Mouse (Mus musculus) intestine, postnatal 0 days (tissue): ENCODE measurements around the gene Uqcc3. TPM values are rescaled to one million over a fixed set of nuclear protein-coding genes. Genes with fewer than 3 reads are reported as not detected.

Experiments
- ATAC-seq: fragments of 200-750 bp; cut with Nextera tagmentation; 2 replicates; pipeline ENCODE4 v1.8.0; 2017; ENCODE audit warnings: mild to moderate bottlenecking, moderate TSS enrichment, moderate library complexity
- H3K27ac ChIP-seq: fragments of 300-500 bp; sonication (generic); 2 replicates; pipeline ENCODE4 v1.5.1; 2014; ENCODE audit warnings: mild to moderate bottlenecking, low read depth, low read length, moderate library complexity
- H3K27me3 ChIP-seq: fragments of 300-500 bp; sonication (generic); replicated peaks from 2 replicates; pipeline ENCODE4 v1.6.1; 2014; ENCODE audit warnings: low read length, mixed read lengths; ENCODE audit not compliant: control insufficient read depth, insufficient read depth
- H3K36me3 ChIP-seq: fragments of 300-500 bp; sonication (generic); 2 replicates; pipeline ENCODE4 v1.6.1; 2014; ENCODE audit warnings: mild to moderate bottlenecking, moderate library complexity; ENCODE audit not compliant: control insufficient read depth, insufficient read depth
- H3K4me1 ChIP-seq: fragments of 300-500 bp; sonication (generic); replicated peaks from 2 replicates; pipeline ENCODE4 v1.6.1; 2014; ENCODE audit warnings: antibody characterized with exemption, low read length, mixed read lengths; ENCODE audit not compliant: control insufficient read depth, insufficient read depth
- H3K4me2 ChIP-seq: fragments of 300-500 bp; sonication (generic); replicated peaks from 2 replicates; pipeline ENCODE4 v1.6.1; 2014; ENCODE audit warnings: low read depth, mild to moderate bottlenecking, moderate library complexity
- H3K4me3 ChIP-seq: fragments of 300-500 bp; sonication (generic); 2 replicates; pipeline ENCODE4 v1.5.1; 2014; ENCODE audit warnings: low read depth, low read length
- H3K9ac ChIP-seq: fragments of 300-500 bp; sonication (generic); 2 replicates; pipeline ENCODE4 v1.6.1; 2014; ENCODE audit warnings: mild to moderate bottlenecking, low read depth, low read length
- H3K9me3 ChIP-seq: fragments of 300-500 bp; sonication (generic); 2 replicates; pipeline ENCODE4 v1.6.1; 2016; ENCODE audit warnings: mixed run types; ENCODE audit not compliant: control insufficient read depth
- CTCF ChIP-seq: sonication (generic); IDR thresholded peaks from 2 replicates; pipeline ENCODE4 v1.5.1; 2016; ENCODE audit warnings: low read depth, mild to moderate bottlenecking, control low read depth, antibody characterized with exemption, moderate library complexity
- WGBS: fragments of 180-500 bp; shearing (Covaris S2); extraction: QIAGEN DNeasy Blood & Tissue Kit; methylation state at CpG from one replicate; pipeline ENCODE4 v1.1.7; 2014; 5-methylcytosine and 5-hydroxymethylcytosine counted together
- polyA plus RNA-seq: library from polyadenylated mRNA; unstranded; fragments of >200 nt; fragmentation: Nextera tagmentation; extraction: Ambion mirVana; gene quantifications from 2 replicates; pipeline ENCODE4 v1.2.1, GENCODE M21; 2015

Gene Uqcc3
- polyA plus RNA-seq, 1 experiment from 2014 or later: 65.4 TPM

DNA sequence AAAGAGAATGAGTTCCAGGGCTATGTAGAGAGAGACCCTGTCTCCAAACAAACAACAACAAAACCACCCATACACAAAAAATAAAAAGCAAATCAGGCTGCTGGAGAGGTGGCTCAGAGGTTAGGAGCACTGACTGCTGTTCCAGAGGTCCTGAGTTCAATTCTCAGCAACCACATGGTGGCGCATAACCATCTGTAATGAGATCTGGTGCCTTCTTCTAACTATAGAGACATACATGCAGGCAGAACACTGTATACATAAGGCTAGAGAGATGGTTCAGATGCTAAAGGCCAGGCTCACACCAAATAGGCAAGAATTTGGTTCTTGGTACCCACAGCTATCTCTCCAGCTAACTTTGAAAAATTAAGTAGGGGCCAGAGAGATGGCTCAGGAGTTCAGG is 21.7 kb downstream of the Uqcc3 start:
- no peak overlapping the region for H3K4me2 ChIP-seq
- no peaks in the 10 kb centered on the region for H3K27me3 ChIP-seq
- no peaks in the 10 kb centered on the region for H3K36me3 ChIP-seq
- H3K9ac ChIP-seq: no peak overlapping the region
- H3K4me1 ChIP-seq: no peaks in the 10 kb centered on the region
- no peak overlapping the region for H3K27ac ChIP-seq
- ATAC-seq: no peak
- peak; percentile 69 for TF ChIP-seq CTCF
- 17% methylated on average over 1 of the region's 1 CpGs for WGBS
- no peak overlapping the region for H3K4me3 ChIP-seq
- no peaks in the 10 kb centered on the region for H3K9me3 ChIP-seq

GRCm38 (mm10) chr19:8857689-8858088 is 23.0 kb downstream of the Uqcc3 start:
- H3K4me2 ChIP-seq: no peak overlapping the region
- TF ChIP-seq CTCF: peak; percentile 79
- H3K36me3 ChIP-seq: no peaks in the 10 kb centered on the region
- H3K27me3 ChIP-seq: no peaks in the 10 kb centered on the region
- no peaks in the 10 kb centered on the region for H3K9me3 ChIP-seq
- ATAC-seq: no peak
- 31% methylated on average over 4 of the region's 4 CpGs for WGBS
- H3K4me3 ChIP-seq: no peak overlapping the region
- no peaks in the 10 kb centered on the region for H3K4me1 ChIP-seq
- no peak overlapping the region for H3K9ac ChIP-seq
- no peak overlapping the region for H3K27ac ChIP-seq

DNA sequence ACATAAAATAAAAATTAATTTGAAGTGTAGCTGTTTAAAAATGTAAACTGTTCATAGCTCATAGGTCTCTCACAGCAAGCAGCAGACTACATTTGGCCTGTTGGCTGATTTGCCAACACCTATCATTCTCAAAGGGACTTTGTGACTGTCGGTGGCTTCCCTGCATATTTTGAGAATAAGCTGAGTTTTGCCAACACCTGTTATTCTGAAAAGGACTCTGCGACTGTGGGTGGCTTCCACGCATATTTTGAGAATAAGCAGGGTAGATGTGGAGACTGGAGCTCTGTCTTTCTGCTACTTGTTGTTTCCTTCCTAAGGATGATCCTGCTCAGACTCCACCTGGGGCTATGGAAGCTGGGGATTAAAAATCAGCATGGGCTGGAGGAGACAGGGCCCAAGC is 27.6 kb downstream of the Uqcc3 start:
- Histone ChIP-seq H3K27me3 (no peaks in the 10 kb centered on the region), H3K27ac (no peak overlapping the region), H3K36me3 (no peaks in the 10 kb centered on the region), H3K9ac (no peak overlapping the region), H3K4me1 (no peaks in the 10 kb centered on the region), H3K9me3 (no peaks in the 10 kb centered on the region), H3K4me3 (no peak overlapping the region), H3K4me2 (no peak overlapping the region)
- ATAC-seq: no peak
- whole genome bisulfite sequencing: 83% methylated on average over 3 of the region's 3 CpGs
- TF ChIP-seq CTCF: no peak

DNA sequence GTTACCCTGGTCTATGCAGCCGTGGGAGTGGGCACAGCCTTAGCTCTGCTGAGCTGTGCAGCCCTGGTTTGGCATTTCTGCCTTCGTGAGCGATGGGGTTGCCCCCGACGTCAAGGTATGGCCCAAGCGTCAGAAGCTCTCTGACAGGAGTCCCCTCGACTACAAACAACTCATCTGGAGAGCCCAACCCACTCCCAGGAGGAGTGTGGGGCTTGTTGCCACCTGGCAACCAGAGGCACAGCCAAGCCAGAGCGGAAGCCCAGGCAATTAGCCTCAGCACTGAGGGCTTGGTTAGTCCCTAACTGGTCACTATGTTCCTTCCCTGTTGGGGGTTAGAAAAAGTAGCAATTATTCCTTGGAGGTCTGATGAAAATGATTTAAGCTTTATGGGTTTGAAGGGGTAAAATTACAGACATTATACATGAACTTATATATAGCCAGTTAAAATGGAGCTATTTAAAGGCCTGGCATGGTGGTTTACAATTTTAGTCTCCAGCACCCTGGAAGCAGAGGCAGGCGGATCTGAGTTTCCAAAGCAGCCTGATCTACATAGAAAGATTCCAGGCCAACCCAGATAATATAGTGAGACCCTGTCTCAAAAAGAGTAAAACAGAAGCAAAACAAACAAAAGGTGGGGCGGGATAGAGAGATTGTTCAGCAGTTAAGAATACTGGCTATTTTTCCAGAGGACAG is 28.3 kb downstream of the Uqcc3 start:
- WGBS: 47% methylated on average over 10 of the region's 10 CpGs
- TF ChIP-seq CTCF: no peak
- no peaks in the 10 kb centered on the region for H3K9me3 ChIP-seq
- H3K4me2 ChIP-seq: no peak overlapping the region
- ATAC-seq: no peak
- no peak overlapping the region for H3K4me3 ChIP-seq
- no peak overlapping the region for H3K9ac ChIP-seq
- no peaks in the 10 kb centered on the region for H3K4me1 ChIP-seq
- no peaks in the 10 kb centered on the region for H3K27me3 ChIP-seq
- H3K27ac ChIP-seq: no peak overlapping the region
- 0 out of 2 replicates have a peak, but pooled peaks cover 6% of the 10 kb centered on the region for H3K36me3 ChIP-seq

- Histone ChIP-seq H3K4me2 (peak overlapping the region; percentile 14; the same call in 1 of the 2 replicates), H3K4me1 (no peaks in the 10 kb centered on the region), H3K36me3 (peaks cover 13% of the 10 kb centered on the region), H3K4me3 (no peak overlapping the region), H3K9me3 (no peaks in the 10 kb centered on the region), H3K27me3 (no peaks in the 10 kb centered on the region), H3K27ac (no peak overlapping the region), H3K9ac (no peak overlapping the region)
- 40% methylated on average over 7 of the region's 7 CpGs for WGBS
- no peak for ATAC-seq
- TF ChIP-seq CTCF: peak; percentile 35
These were observed 29.1 kb downstream of the Uqcc3 start for GRCm38 (mm10) chr19:8851639-8852038.

DNA sequence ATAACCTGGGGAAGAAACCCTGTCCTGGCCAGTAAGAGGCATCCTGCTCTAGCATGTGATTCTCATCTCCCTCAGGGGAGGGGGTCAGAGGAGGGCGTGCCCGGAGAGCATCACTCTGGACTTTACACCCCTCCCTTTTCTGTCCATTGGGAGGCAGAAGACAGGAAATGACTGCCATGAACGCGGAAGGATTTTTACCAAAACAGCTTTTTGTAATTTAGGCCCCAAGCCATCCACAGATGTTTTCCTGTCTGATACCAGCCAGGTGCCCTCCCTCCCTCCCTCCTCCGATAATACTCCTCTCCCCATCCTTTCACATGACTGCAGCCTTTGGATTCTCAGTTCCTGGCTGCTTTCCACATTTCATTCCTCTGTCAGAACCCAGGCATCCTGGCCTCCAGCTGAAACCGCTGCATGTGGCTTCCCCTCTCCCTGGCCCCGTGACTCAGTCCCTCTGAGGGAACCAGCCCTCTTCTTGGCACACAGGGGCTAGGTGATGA is 30.3 kb downstream of the Uqcc3 start, which contains the start of gene Lrrn4cl:
TSS of gene Lrrn4cl (plus strand) at position 367 of the 500 bp plus-strand sequence.
- peak; percentile 74 for ATAC-seq

More for the DNA sequence above, 30.3 kb downstream of the Uqcc3 start, which contains the start of gene Lrrn4cl:
- Histone ChIP-seq H3K4me3 (no peak within 1 kb of the TSS), H3K27ac (peak within 1 kb of the TSS; percentile 11), H3K9ac (0 out of 2 replicates have a peak within 1 kb of the TSS, but pooled peaks have one; percentile 23), H3K9me3 (no peaks in the 10 kb centered on the region), H3K27me3 (no peaks in the 10 kb centered on the region), H3K36me3 (peaks cover 23% of the 10 kb centered on the region), H3K4me2 (peak within 1 kb of the TSS; percentile 14; the same call in 1 of the 2 replicates), H3K4me1 (no peaks in the 10 kb centered on the region)
- no peak for TF ChIP-seq CTCF
- WGBS: 21% methylated on average over 7 of the region's 7 CpGs
